Mouse (Mus musculus): ENCODE measurements around the gene Gm3676. TPM values are rescaled to one million over a fixed set of nuclear protein-coding genes. Genes with fewer than 3 reads are reported as not detected.
"Not testable (repeated sequence)": the region's sequence is repeated elsewhere in the genome, so short reads cannot be mapped to it uniquely, and the experiment has no call there.

Gene Gm3676
- not detected in 2 replicates for polyA plus RNA-seq (2015; fragmentation: Nextera tagmentation; extraction: Ambion mirVana)

- not testable (repeated sequence) for ATAC-seq (ENCODE audit: low read depth); H3K4me3 ChIP-seq (ENCODE audit: low read depth, low read length); H3K27ac ChIP-seq (ENCODE audit: low read length)
These were observed at the start of gene Gm3676 for GRCm38 (mm10) chr14:41646387-41646786. Gene Gm3676 (minus strand): TSS chr14:41646487.

GRCm38 (mm10) chr14:41648176-41648575 is 1.9 kb upstream of the Gm3676 start:
- not testable (repeated sequence) for H3K4me2 ChIP-seq (ENCODE audit: low read depth, low read length); H3K27ac ChIP-seq (ENCODE audit: low read length); H3K36me3 ChIP-seq (ENCODE audit: control insufficient read depth, insufficient read depth); ATAC-seq (ENCODE audit: low read depth); H3K9me3 ChIP-seq (replicated peaks; ENCODE audit: control insufficient read depth, low read length); H3K4me1 ChIP-seq (ENCODE audit: control insufficient read depth, low read depth, low read length); H3K27me3 ChIP-seq (ENCODE audit: control insufficient read depth, insufficient read depth, low read depth, low read length); H3K9ac ChIP-seq (ENCODE audit: low read depth, low read length); H3K4me3 ChIP-seq (ENCODE audit: low read depth, low read length)
- 76% methylated on average over 2 of the region's 2 CpGs for WGBS (ENCODE audit: insufficient replicate concordance)

More at GRCm38 (mm10) chr14:41646387-41646786, at the start of gene Gm3676:
- not testable (repeated sequence) for H3K4me1 ChIP-seq (ENCODE audit: control insufficient read depth, low read depth, low read length); H3K9me3 ChIP-seq (replicated peaks; ENCODE audit: control insufficient read depth, low read length); H3K27me3 ChIP-seq (ENCODE audit: control insufficient read depth, insufficient read depth, low read depth, low read length); H3K9ac ChIP-seq (ENCODE audit: low read depth, low read length); H3K36me3 ChIP-seq (ENCODE audit: control insufficient read depth, insufficient read depth); H3K4me2 ChIP-seq (ENCODE audit: low read depth, low read length)
- whole genome bisulfite sequencing (ENCODE audit: insufficient replicate concordance), result no CpG with 5 or more reads among the region's 1 CpGs

GRCm38 (mm10) chr14:41630144-41630543 is 16.1 kb downstream of the Gm3676 start:
- ATAC-seq (ENCODE audit: low read depth); H3K4me2 ChIP-seq (ENCODE audit: low read depth, low read length); H3K27ac ChIP-seq (ENCODE audit: low read length); H3K9me3 ChIP-seq (replicated peaks; ENCODE audit: control insufficient read depth, low read length); H3K36me3 ChIP-seq (ENCODE audit: control insufficient read depth, insufficient read depth); H3K27me3 ChIP-seq (ENCODE audit: control insufficient read depth, insufficient read depth, low read depth, low read length); H3K9ac ChIP-seq (ENCODE audit: low read depth, low read length); H3K4me3 ChIP-seq (ENCODE audit: low read depth, low read length); H3K4me1 ChIP-seq (ENCODE audit: control insufficient read depth, low read depth, low read length): not testable (repeated sequence)
- 82% methylated on average over 7 of the region's 11 CpGs for WGBS (ENCODE audit: insufficient replicate concordance)

- ATAC-seq (ENCODE audit: low read depth); H3K9me3 ChIP-seq (replicated peaks; ENCODE audit: control insufficient read depth, low read length); H3K36me3 ChIP-seq (ENCODE audit: control insufficient read depth, insufficient read depth); H3K4me1 ChIP-seq (ENCODE audit: control insufficient read depth, low read depth, low read length); H3K4me3 ChIP-seq (ENCODE audit: low read depth, low read length); H3K27me3 ChIP-seq (ENCODE audit: control insufficient read depth, insufficient read depth, low read depth, low read length); H3K27ac ChIP-seq (ENCODE audit: low read length); H3K4me2 ChIP-seq (ENCODE audit: low read depth, low read length); H3K9ac ChIP-seq (ENCODE audit: low read depth, low read length): not testable (repeated sequence)
- 20% methylated on average over 1 of the region's 2 CpGs for WGBS (ENCODE audit: insufficient replicate concordance)
These were observed 21.8 kb downstream of the Gm3676 start, which contains the start of gene Gm3072 for GRCm38 (mm10) chr14:41624512-41624911. Gene Gm3072 (minus strand): TSS chr14:41624612.

GRCm38 (mm10) chr14:41622535-41622934 is 23.8 kb downstream of the Gm3676 start:
- H3K9me3 ChIP-seq (replicated peaks; ENCODE audit: control insufficient read depth, low read length); H3K27ac ChIP-seq (ENCODE audit: low read length); ATAC-seq (ENCODE audit: low read depth); H3K4me3 ChIP-seq (ENCODE audit: low read depth, low read length); H3K9ac ChIP-seq (ENCODE audit: low read depth, low read length); H3K27me3 ChIP-seq (ENCODE audit: control insufficient read depth, insufficient read depth, low read depth, low read length); H3K4me2 ChIP-seq (ENCODE audit: low read depth, low read length); H3K4me1 ChIP-seq (ENCODE audit: control insufficient read depth, low read depth, low read length); H3K36me3 ChIP-seq (ENCODE audit: control insufficient read depth, insufficient read depth): not testable (repeated sequence)
- 80% methylated on average over 4 of the region's 5 CpGs for WGBS (ENCODE audit: insufficient replicate concordance)

- WGBS (ENCODE audit: insufficient replicate concordance), result 56% methylated on average over 1 of the region's 1 CpGs
These were observed 35.6 kb downstream of the Gm3676 start for GRCm38 (mm10) chr14:41610690-41611089.

GRCm38 (mm10) chr14:41600935-41601334 is 45.4 kb downstream of the Gm3676 start:
- not testable (repeated sequence) for ATAC-seq (ENCODE audit: low read depth); H3K36me3 ChIP-seq (ENCODE audit: control insufficient read depth, insufficient read depth); H3K4me3 ChIP-seq (ENCODE audit: low read depth, low read length); H3K4me2 ChIP-seq (ENCODE audit: low read depth, low read length); H3K9ac ChIP-seq (ENCODE audit: low read depth, low read length); H3K4me1 ChIP-seq (ENCODE audit: control insufficient read depth, low read depth, low read length); H3K9me3 ChIP-seq (replicated peaks; ENCODE audit: control insufficient read depth, low read length); H3K27ac ChIP-seq (ENCODE audit: low read length); H3K27me3 ChIP-seq (ENCODE audit: control insufficient read depth, insufficient read depth, low read depth, low read length)
- 79% methylated on average over 15 of the region's 15 CpGs for WGBS (ENCODE audit: insufficient replicate concordance)

More at GRCm38 (mm10) chr14:41610690-41611089, 35.6 kb downstream of the Gm3676 start:
- H3K36me3 ChIP-seq (ENCODE audit: control insufficient read depth, insufficient read depth); H3K9me3 ChIP-seq (replicated peaks; ENCODE audit: control insufficient read depth, low read length); H3K9ac ChIP-seq (ENCODE audit: low read depth, low read length); H3K4me1 ChIP-seq (ENCODE audit: control insufficient read depth, low read depth, low read length); H3K4me3 ChIP-seq (ENCODE audit: low read depth, low read length); H3K27ac ChIP-seq (ENCODE audit: low read length); H3K4me2 ChIP-seq (ENCODE audit: low read depth, low read length); H3K27me3 ChIP-seq (ENCODE audit: control insufficient read depth, insufficient read depth, low read depth, low read length); ATAC-seq (ENCODE audit: low read depth): not testable (repeated sequence)

Other genes starting within 250 kb of the Gm3676 start
- gene Gm6482, start 238.2 kb downstream of the Gm3676 start, polyA plus RNA-seq (2015; fragmentation: Nextera tagmentation; extraction: Ambion mirVana), result not detected in 2 replicates
- not detected in 2 replicates for gene Gm7954, start 193.0 kb downstream of the Gm3676 start, polyA plus RNA-seq (2015; fragmentation: Nextera tagmentation; extraction: Ambion mirVana)
- not detected in 2 replicates for gene Gm3486, start 157.0 kb downstream of the Gm3676 start, polyA plus RNA-seq (2015; fragmentation: Nextera tagmentation; extraction: Ambion mirVana)
- gene Gm7970, start 90.9 kb downstream of the Gm3676 start, polyA plus RNA-seq (2015; fragmentation: Nextera tagmentation; extraction: Ambion mirVana), result not detected in 2 replicates
- gene 1700049E17Rik2, start 73.3 kb downstream of the Gm3676 start, polyA plus RNA-seq (2015; fragmentation: Nextera tagmentation; extraction: Ambion mirVana), result not detected in 2 replicates
- gene Gm3072, start 21.9 kb downstream of the Gm3676 start, polyA plus RNA-seq (2015; fragmentation: Nextera tagmentation; extraction: Ambion mirVana), result not detected in 2 replicates
- not detected in 2 replicates for gene Gm8068, start 55.4 kb upstream of the Gm3676 start, polyA plus RNA-seq (2015; fragmentation: Nextera tagmentation; extraction: Ambion mirVana)
- gene Gm7929, start 104.1 kb upstream of the Gm3676 start, polyA plus RNA-seq (2015; fragmentation: Nextera tagmentation; extraction: Ambion mirVana), result not detected in 2 replicates
- not detected in 2 replicates for gene Gm47189, start 126.0 kb upstream of the Gm3676 start, polyA plus RNA-seq (2015; fragmentation: Nextera tagmentation; extraction: Ambion mirVana)